Mouse (Mus musculus): ENCODE measurements around the gene Abcd3. TPM values are rescaled to one million over a fixed set of nuclear protein-coding genes. Genes with fewer than 3 reads are reported as not detected.

Gene Abcd3
- total and polyA plus RNA-seq, 3 experiments = 14.8 to 61.4 (median 29.9) TPM

GRCm38 (mm10) chr3:121852074-121852826 is 37.1 kb upstream of the Abcd3 start:
- Histone ChIP-seq H3K9me3 (replicated peaks; ENCODE audit: insufficient read depth, low read length) (no peaks in the 10 kb centered on the region), H3K27ac (ENCODE audit: control insufficient read depth, low read depth, low read length) (no peak overlapping the region), H3K27me3 (ENCODE audit: control insufficient read depth in 1 of 2, insufficient read depth in 2 of 2, low read length in 2 of 2) (no peaks in the 10 kb centered on the region; a peak in 2 of 4 replicates), H3K9ac (ENCODE audit: control insufficient read depth, low read depth, low read length, poor library complexity, severe bottlenecking) (no peak overlapping the region), H3K79me2 (ENCODE audit: control insufficient read depth, insufficient read depth, low read length, poor library complexity) (no peaks in the 10 kb centered on the region), H3K36me3 (ENCODE audit: control insufficient read depth in 1 of 2, insufficient read depth in 2 of 2, low read length in 2 of 2) (peaks cover 0 to 1% of the 10 kb centered on the region in 2 experiments; a peak in 2 of 4 replicates), H3K4me3 (ENCODE audit: control insufficient read depth in 1 of 2, insufficient read depth in 1 of 2, low read depth in 2 of 2, low read length in 2 of 2) (no peak overlapping the region), H3K4me1 (ENCODE audit: control insufficient read depth in 1 of 2, insufficient read depth in 2 of 2, low read length in 2 of 2) (peaks cover 0 to 2% of the 10 kb centered on the region in 2 experiments; a peak in 2 of 4 replicates)
- no peak for DNase-seq (ENCODE audit: low read depth, low spot score)
- TF ChIP-seq GABPA (IDR thresholded peaks at IDR 0.05; ENCODE audit: low read depth, low read length) = no peak
- no peak for TF ChIP-seq JUND (IDR thresholded peaks at IDR 0.05; ENCODE audit: low read depth, low read length)
- TF ChIP-seq TAL1 (IDR thresholded peaks at IDR 0.05; ENCODE audit: low read length) = no peak
- TF ChIP-seq USF1 (IDR thresholded peaks at IDR 0.05; ENCODE audit: low read depth, low read length) = no peak
- TF ChIP-seq SIN3A (IDR thresholded peaks at IDR 0.05; ENCODE audit: low read length) = no peak
- no peak for TF ChIP-seq ZNF384 (IDR thresholded peaks at IDR 0.05; ENCODE audit: low read depth, low read length)

GRCm38 (mm10) chr3:121851006-121851405 is 35.9 kb upstream of the Abcd3 start:
- H3K9me3 ChIP-seq (replicated peaks; ENCODE audit: insufficient read depth, low read length) = no peaks in the 10 kb centered on the region
- H3K9ac ChIP-seq (ENCODE audit: control insufficient read depth, low read depth, low read length, poor library complexity, severe bottlenecking) = no peak overlapping the region
- H3K36me3 ChIP-seq (ENCODE audit: control insufficient read depth in 1 of 2, insufficient read depth in 2 of 2, low read length in 2 of 2) = peaks cover 0 to 5% of the 10 kb centered on the region in 2 experiments; a peak in 2 of 4 replicates
- no peaks in the 10 kb centered on the region; a peak in 1 of 4 replicates for H3K27me3 ChIP-seq (ENCODE audit: control insufficient read depth in 1 of 2, insufficient read depth in 2 of 2, low read length in 2 of 2)
- H3K4me3 ChIP-seq (ENCODE audit: control insufficient read depth in 1 of 2, insufficient read depth in 1 of 2, low read depth in 2 of 2, low read length in 2 of 2) = no peak overlapping the region
- no peaks in the 10 kb centered on the region for H3K79me2 ChIP-seq (ENCODE audit: control insufficient read depth, insufficient read depth, low read length, poor library complexity)
- TF ChIP-seq CHD1 (IDR thresholded peaks at IDR 0.05; ENCODE audit: low read depth, low read length) (no peak), MEF2A (IDR thresholded peaks at IDR 0.05; ENCODE audit: extremely low read depth, insufficient replicate concordance, low read depth, low read length, poor library complexity, severe bottlenecking) (no peak), ZMIZ1 (IDR thresholded peaks at IDR 0.05; ENCODE audit: low read depth, low read length) (no peak), GABPA (IDR thresholded peaks at IDR 0.05; ENCODE audit: low read depth, low read length) (no peak), MXI1 (IDR thresholded peaks at IDR 0.05; ENCODE audit: low read depth, low read length) (no peak), UBTF (IDR thresholded peaks at IDR 0.05; ENCODE audit: borderline replicate concordance, insufficient read depth, low read depth, low read length) (no peak), SIN3A (IDR thresholded peaks at IDR 0.05; ENCODE audit: low read length) (no peak), POLR2A (IDR thresholded peaks at IDR 0.05; ENCODE audit: control insufficient read depth in 1 of 2, insufficient read depth in 1 of 2, low read depth in 1 of 2, low read length in 2 of 2, poor library complexity in 1 of 2) (no peak)
- peaks cover 6 to 8% of the 10 kb centered on the region in 2 experiments; a peak in 3 of 4 replicates for H3K4me1 ChIP-seq (ENCODE audit: control insufficient read depth in 1 of 2, insufficient read depth in 2 of 2, low read length in 2 of 2)
- no peak overlapping the region for H3K27ac ChIP-seq (ENCODE audit: control insufficient read depth, low read depth, low read length)
- no peak for DNase-seq (ENCODE audit: low read depth, low spot score)

- no peak for DNase-seq (ENCODE audit: low read depth, low spot score)
- Histone ChIP-seq H3K9ac (ENCODE audit: control insufficient read depth, low read depth, low read length, poor library complexity, severe bottlenecking) (no peak overlapping the region), H3K36me3 (ENCODE audit: control insufficient read depth in 1 of 2, insufficient read depth in 2 of 2, low read length in 2 of 2) (peaks cover 0 to 5% of the 10 kb centered on the region in 2 experiments; a peak in 2 of 4 replicates), H3K9me3 (replicated peaks; ENCODE audit: insufficient read depth, low read length) (no peaks in the 10 kb centered on the region), H3K4me3 (ENCODE audit: control insufficient read depth in 1 of 2, insufficient read depth in 1 of 2, low read depth in 2 of 2, low read length in 2 of 2) (no peak overlapping the region), H3K27me3 (ENCODE audit: control insufficient read depth in 1 of 2, insufficient read depth in 2 of 2, low read length in 2 of 2) (no peaks in the 10 kb centered on the region), H3K4me1 (ENCODE audit: control insufficient read depth in 1 of 2, insufficient read depth in 2 of 2, low read length in 2 of 2) (peaks cover 6 to 12% of the 10 kb centered on the region in 2 experiments), H3K79me2 (ENCODE audit: control insufficient read depth, insufficient read depth, low read length, poor library complexity) (no peaks in the 10 kb centered on the region), H3K27ac (ENCODE audit: control insufficient read depth, low read depth, low read length) (no peak overlapping the region)
- TF ChIP-seq NRF1 (IDR thresholded peaks at IDR 0.05; ENCODE audit: insufficient read depth, low read depth, low read length, poor library complexity, severe bottlenecking) (no peak), MXI1 (IDR thresholded peaks at IDR 0.05; ENCODE audit: low read depth, low read length) (no peak), KAT2A (conservative IDR thresholded peaks at IDR 0.05; ENCODE audit: low read depth, low read length) (no peak), NELFE (IDR thresholded peaks at IDR 0.05; ENCODE audit: low read depth, low read length) (no peak), ZC3H11A (IDR thresholded peaks at IDR 0.05; ENCODE audit: low read depth, low read length) (no peak)
Measured at GRCm38 (mm10) chr3:121850381-121850780, 35.3 kb upstream of the Abcd3 start.

Measured in MEL (cell line).